Comparison of ENCODE assay signal across 20 mouse cellular contexts in genomic region chr12:8181744-8182143, GRCm38 (mm10). TPM values are rescaled to one million over a fixed set of nuclear protein-coding genes. Genes with fewer than 3 reads are reported as not detected.
A peak's percentile ranks its signal among the peaks of the same experiment; 100 is the strongest.
DNase-seq lines count a peak whose midpoint lies in the region; TF ChIP-seq lines count a peak whose summit lies in the region.
"Had no signal": no experiment of that assay in that cellular context is flagged by ENCODE, and none has a peak within 500 bp of the region (broad histone marks: within the 10 kb centered on the region; RNA-seq: fewer than 3 reads in every experiment).

No protein-coding gene starts in this region.

- H3K79me3 ChIP-seq in C2C12 (ENCODE audit: low read depth), result no peaks in the 10 kb centered on the region

- H3K9me3 ChIP-seq in hindbrain, embryonic 10.5 days, result no peaks in the 10 kb centered on the region
- H3K9me3 ChIP-seq: embryonic facial prominence, embryonic 15.5 days; forebrain, embryonic 12.5 days; G1E; heart, embryonic 15.5 days; intestine, embryonic 15.5 days had no signal

- no peak overlapping the region for H3ac ChIP-seq in C2C12 (ENCODE audit: control insufficient read depth, insufficient read length, low read depth)

- TF ChIP-seq CTCF in C2C12 (IDR thresholded peaks at IDR 0.05; ENCODE audit: control insufficient read depth, insufficient read depth, insufficient read length), result no peak
- TF ChIP-seq CTCF in embryonic fibroblast, embryonic 13.5 days (IDR thresholded peaks at IDR 0.05; ENCODE audit: borderline replicate concordance, insufficient read depth, low read length), result no peak

- H3K79me2 ChIP-seq in C2C12 (ENCODE audit: control insufficient read depth, insufficient read depth), result no peaks in the 10 kb centered on the region

- 0 out of 2 replicates have a peak, but pooled peaks cover 2% of the 10 kb centered on the region for H3K4me1 ChIP-seq in embryonic fibroblast, embryonic 13.5 days (ENCODE audit: control insufficient read depth, insufficient read depth, low read length)
- no peaks in the 10 kb centered on the region for H3K4me1 ChIP-seq in hindbrain, embryonic 10.5 days (replicated peaks)
- H3K4me1 ChIP-seq: embryonic facial prominence, embryonic 15.5 days; forebrain, embryonic 12.5 days; heart, embryonic 15.5 days; intestine, embryonic 15.5 days had no signal

- H3K36me3 ChIP-seq in C2C12 (ENCODE audit: control insufficient read depth, insufficient read depth), result no peaks in the 10 kb centered on the region
- no peaks in the 10 kb centered on the region for H3K36me3 ChIP-seq in hindbrain, embryonic 10.5 days
- H3K36me3 ChIP-seq: embryonic facial prominence, embryonic 15.5 days; forebrain, embryonic 12.5 days; G1E; heart, embryonic 15.5 days; intestine, embryonic 15.5 days had no signal

- H3K4me3 ChIP-seq in C2C12 (ENCODE audit: insufficient read depth, poor library complexity, severe bottlenecking), result no peak overlapping the region
- no peak overlapping the region for H3K4me3 ChIP-seq in embryonic fibroblast, embryonic 13.5 days (ENCODE audit: insufficient read depth, low read length)
- no peak overlapping the region for H3K4me3 ChIP-seq in hindbrain, embryonic 10.5 days
- H3K4me3 ChIP-seq: embryonic facial prominence, embryonic 15.5 days; forebrain, embryonic 12.5 days; heart, embryonic 15.5 days; intestine, embryonic 15.5 days had no signal

- TF ChIP-seq POLR2A in embryonic fibroblast, embryonic 13.5 days (IDR thresholded peaks at IDR 0.05; ENCODE audit: low read depth, low read length), result no peak

- peak; percentile 88 for DNase-seq in 3T3-L1 (ENCODE audit: low read depth, low spot score)
- no peak for DNase-seq in kidney, postnatal 25 days
- no peak for DNase-seq in right cerebral cortex, postnatal 25 days
- DNase-seq in hindbrain, embryonic 10.5 days (ENCODE audit: low spot score), result no peak
- DNase-seq: adrenal gland, adult 2 months; cerebellum, adult 11 months; cerebellum, adult 8-10 months; cerebellum, postnatal 14 days; embryo, embryonic 11 days; gastrocnemius, postnatal 10 days; heart, adult 18-20 months; heart, postnatal 14 days had no signal

- H3K27me3 ChIP-seq in C2C12 (ENCODE audit: control insufficient read depth, insufficient read depth, insufficient read length), result no peaks in the 10 kb centered on the region
- H3K27me3 ChIP-seq in hindbrain, embryonic 10.5 days (ENCODE audit: insufficient read depth, poor library complexity, severe bottlenecking), result no peaks in the 10 kb centered on the region
- H3K27me3 ChIP-seq: embryonic facial prominence, embryonic 15.5 days; forebrain, embryonic 12.5 days; heart, embryonic 15.5 days; intestine, embryonic 15.5 days had no signal

- peak overlapping the region; percentile 73; the same call in 1 of the 2 replicates for H3K27ac ChIP-seq in embryonic fibroblast, embryonic 13.5 days (ENCODE audit: insufficient read depth, low read length)
- H3K27ac ChIP-seq in hindbrain, embryonic 10.5 days, result no peak overlapping the region
- H3K27ac ChIP-seq: embryonic facial prominence, embryonic 15.5 days; forebrain, embryonic 12.5 days; heart, embryonic 15.5 days; hindbrain, embryonic 14.5 days; intestine, embryonic 15.5 days had no signal

TF ChIP-seq in C2C12, 6 proteins besides CTCF, POLR2A, EP300 and RAD21:
- no peak for TF ChIP-seq MYOG (IDR thresholded peaks at IDR 0.05; ENCODE audit: control insufficient read depth, extremely low read depth, insufficient read length)
- no peak for TF ChIP-seq MYOD1 (IDR thresholded peaks at IDR 0.05; ENCODE audit: control insufficient read depth, insufficient read length, low read depth)
- TF ChIP-seq MAX (IDR thresholded peaks at IDR 0.05), result no peak
- TF ChIP-seq FOSL1 (IDR thresholded peaks at IDR 0.05; ENCODE audit: insufficient read depth, low read length, poor library complexity, severe bottlenecking), result peak; percentile 99
- no peak for TF ChIP-seq USF1 (IDR thresholded peaks at IDR 0.05; ENCODE audit: low read depth)
- peak; percentile 94 for TF ChIP-seq CEBPB (IDR thresholded peaks at IDR 0.05; ENCODE audit: low read depth)

RNA-seq across cellular contexts. Expression of gene Ldah, which starts 26.2 kb away (rescaled TPM):
- 52.7 TPM for polyA plus RNA-seq in C2C12 (2012; fragmentation: generic; extraction: Trizol)
- polyA plus RNA-seq in embryonic fibroblast, embryonic 13.5 days (2011; ENCODE audit: insufficient read length, low read depth, missing spikeins), result 55.2 and 71.1 TPM in 2 replicates
- polyA plus RNA-seq in hindbrain, embryonic 10.5 days (2016; fragmentation: Nextera tagmentation; extraction: Ambion mirVana), result 62.1 and 66.5 TPM in 2 replicates
- polyA plus RNA-seq: G1E had no signal
